Mouse (Mus musculus): ENCODE measurements at regions not wholly inside any gene's neighbourhood (a gene's known extent, or its start where the extent isn't known, plus 50 kb on each side); places are given as distances from the start of the nearest gene placed in this dataset.

- DNase-seq (ENCODE audit: low spot score in 2 of 2) = no peak
Measured at GRCm38 (mm10) chr10:91959734-91960492, 762.3 kb downstream of the Nedd1 start.

GRCm38 (mm10) chr10:91953078-91953477 is 769.1 kb downstream of the Nedd1 start:
- DNase-seq (ENCODE audit: low spot score in 2 of 2) = no peak

DNA sequence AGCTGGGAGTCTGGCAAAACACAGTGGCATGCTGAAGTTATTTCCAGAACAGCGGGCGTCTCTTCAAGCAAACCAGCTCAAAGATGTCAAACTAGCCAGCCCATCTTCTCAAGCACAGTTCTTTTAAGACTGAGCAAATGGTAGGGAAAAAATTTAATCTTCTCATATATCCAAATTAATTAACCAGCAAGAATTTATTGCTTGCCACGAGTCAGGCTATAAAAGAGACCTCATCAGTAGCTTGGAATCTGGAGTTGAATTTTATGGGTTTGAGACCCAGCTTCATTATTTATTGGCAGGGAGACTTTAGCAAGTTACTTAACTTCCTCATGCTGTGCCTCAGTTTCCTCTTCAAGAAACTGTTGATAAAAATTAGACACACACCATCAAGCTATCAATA is 742.5 kb upstream of the Tmpo start:
- DNase-seq (ENCODE audit: low spot score in 2 of 2) = no peak

DNA sequence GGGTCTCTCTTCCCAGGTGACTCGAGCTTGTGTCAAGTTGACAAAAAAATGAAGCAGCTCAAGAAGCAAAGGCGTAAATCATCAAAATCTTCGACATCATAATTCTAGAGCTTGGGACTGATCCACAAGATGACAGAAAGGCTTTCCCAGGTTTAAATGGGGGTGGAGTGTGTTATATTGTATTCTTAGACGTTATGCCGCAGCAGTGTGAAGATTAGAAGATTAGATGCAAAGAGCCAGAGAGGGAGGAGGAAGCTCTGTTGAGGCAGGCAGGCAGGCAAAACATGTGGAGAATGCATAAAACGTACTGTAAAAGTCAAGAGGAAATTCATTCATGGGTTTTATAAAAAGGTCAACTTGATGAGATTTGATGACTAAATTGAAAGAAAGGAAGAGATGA is 708.7 kb upstream of the Tmpo start:
- DNase-seq (ENCODE audit: low spot score in 2 of 2) = no peak

DNA sequence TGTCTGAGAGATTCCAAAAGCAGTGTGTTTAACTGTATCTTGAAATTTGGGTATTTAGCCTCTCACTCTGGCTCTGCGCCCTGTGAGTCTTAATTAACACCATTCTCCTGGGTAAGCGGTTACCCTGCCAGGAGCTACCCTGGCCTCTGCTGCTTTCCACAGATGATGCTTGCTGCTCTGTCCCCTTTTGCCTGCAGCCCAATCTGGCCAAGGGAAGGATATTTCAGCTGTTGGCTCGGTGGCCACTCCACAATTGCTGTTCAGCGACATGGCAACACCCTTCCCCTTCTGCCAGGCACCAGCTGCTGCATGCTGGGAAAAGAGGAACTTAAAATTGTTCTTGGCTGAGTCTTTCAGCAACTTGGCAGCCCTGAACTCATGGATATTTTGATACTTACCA is 707.4 kb upstream of the Tmpo start:
- peak in 1 of 2 experiments; percentile 65 for DNase-seq (ENCODE audit: low spot score in 2 of 2)

DNA sequence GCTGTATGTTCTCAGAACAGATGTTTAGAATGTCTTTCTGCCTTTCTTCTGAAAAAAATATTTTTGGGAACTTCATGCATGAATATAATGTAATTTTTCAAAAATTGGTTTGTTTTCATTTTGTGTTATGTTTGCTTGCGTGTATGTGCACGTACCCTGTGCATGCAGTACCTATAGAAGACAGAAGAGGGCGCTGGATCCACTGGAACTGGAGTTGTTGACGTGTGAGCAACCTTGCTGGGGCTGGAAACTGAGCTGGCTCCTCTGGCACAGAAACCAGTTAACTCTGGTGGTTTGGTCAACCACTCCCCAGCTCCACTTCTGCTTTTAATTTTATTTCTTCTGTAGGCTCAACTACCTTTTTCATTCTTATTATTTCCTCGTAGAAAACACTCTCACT is 702.0 kb upstream of the Tmpo start:
- no peak for DNase-seq (ENCODE audit: low spot score in 2 of 2)

- DNase-seq (ENCODE audit: low spot score in 2 of 2) = no peak
Measured at GRCm38 (mm10) chr10:91882481-91882880, 701.4 kb upstream of the Tmpo start.

- no peak for DNase-seq (ENCODE audit: low spot score in 2 of 2)
Measured at GRCm38 (mm10) chr10:91881521-91882228, 700.6 kb upstream of the Tmpo start.

DNA sequence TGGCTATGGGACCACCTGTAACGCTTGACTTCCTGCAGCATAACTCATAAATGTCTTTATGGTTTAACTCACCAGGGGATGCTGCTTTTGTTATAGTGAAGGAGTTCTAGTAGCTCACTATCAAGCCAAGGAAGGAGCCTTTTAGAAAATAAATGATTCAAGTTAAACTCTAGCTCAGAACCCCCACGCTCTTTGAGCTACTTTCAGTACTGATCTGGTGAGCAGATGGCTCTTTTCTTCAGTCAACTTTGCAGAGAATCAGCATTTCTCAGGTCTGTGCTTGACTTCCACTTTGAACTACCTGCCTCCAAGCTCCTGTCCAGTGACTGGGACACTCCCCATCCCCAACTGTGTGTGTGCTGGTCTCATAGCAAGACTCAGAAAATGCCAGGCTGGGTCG is 694.3 kb upstream of the Tmpo start:
- DNase-seq (ENCODE audit: low spot score in 2 of 2) = no peak

DNA sequence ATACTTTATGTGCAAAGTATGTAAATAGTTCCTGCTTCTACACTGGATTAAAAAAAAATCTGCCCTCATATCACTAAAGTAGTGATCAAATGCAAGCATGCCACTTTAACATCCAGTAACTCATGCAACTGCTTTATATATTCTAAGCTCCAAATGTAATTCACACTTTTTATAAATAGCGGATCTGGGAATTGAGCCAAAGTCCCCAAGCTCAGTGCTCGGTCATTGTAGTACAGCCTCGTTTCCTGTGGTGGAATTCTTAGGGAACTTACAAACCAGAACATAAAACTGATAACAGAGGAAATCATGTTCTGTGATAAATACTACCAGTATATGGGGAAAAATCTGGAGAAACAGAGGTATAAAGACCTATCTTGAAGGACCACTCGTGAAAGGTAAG is 690.1 kb upstream of the Tmpo start:
- DNase-seq (ENCODE audit: low spot score in 2 of 2) = peak in 1 of 2 experiments; percentile 18

- no peak for DNase-seq (ENCODE audit: low spot score in 2 of 2)
Measured at GRCm38 (mm10) chr10:91858711-91859595, 677.8 kb upstream of the Tmpo start.

DNA sequence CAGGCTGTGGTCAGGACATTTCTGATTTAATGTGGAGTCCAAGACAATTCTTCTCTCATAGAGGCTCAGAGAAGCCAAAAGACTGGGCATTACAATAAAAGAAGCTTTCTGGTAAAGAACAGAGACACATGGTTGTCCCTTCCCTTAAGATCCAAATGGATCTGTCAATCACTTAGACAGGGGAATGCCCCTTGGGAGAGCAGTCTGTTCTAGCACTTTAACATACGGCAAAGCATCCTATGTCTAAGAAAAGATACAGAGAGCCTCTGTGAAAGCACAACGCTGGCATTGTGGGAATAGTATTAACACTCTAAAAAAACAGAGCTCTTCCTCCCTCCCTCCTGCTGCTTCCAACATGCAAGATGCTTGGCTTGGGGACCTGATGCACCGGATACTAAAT is 646.0 kb upstream of the Tmpo start:
- DNase-seq (ENCODE audit: low spot score in 2 of 2) = no peak

DNA sequence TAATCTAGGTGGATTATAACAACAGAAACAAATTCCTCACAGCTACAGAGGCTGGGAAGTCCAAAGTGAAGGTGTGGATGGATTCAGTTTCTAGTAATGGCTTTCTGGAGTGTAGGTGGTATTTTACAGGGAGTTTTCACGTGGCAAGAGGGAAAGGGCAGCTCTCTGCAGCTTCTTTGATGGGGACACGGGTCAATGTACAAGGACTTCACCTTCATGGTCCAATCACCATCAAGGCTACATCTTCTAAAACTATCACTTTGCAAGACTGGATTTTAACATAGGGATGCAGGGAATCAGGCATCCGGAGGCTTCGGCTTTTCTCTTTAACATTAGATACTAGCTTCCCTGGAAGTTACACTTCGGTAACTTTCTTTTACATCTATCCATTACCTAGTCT is 642.4 kb upstream of the Tmpo start:
- no peak for DNase-seq (ENCODE audit: low spot score in 2 of 2)

GRCm38 (mm10) chr10:91804870-91805269 is 623.8 kb upstream of the Tmpo start:
- no peak for DNase-seq (ENCODE audit: low spot score in 2 of 2)

Small RNA genes lying in the stretch of these regions (microRNA-seq; reads per million reads assigned to microRNA genes)
- gene Gm22582 (0 reads per million in 2 experiments), gene Mir1251 (0 to 5.1 reads per million in 2 experiments), gene Mir135a-2 (43.7 to 50.3 reads per million in 2 experiments)

Measured in left cerebral cortex, adult 8-10 months (tissue).